Mouse (Mus musculus) spleen, adult 2 months (tissue): ENCODE data around the gene Flt3. TPM values are rescaled to one million over a fixed set of nuclear protein-coding genes. Genes with fewer than 3 reads are reported as not detected.

Experiments used
- DNase-seq, 2 experiments: peaks; one replicate each; pipeline versions ENCODE4 v3.0.0 to v3.0.0-alpha.2; 2012 to 2021; ENCODE audit warnings: low spot score in 2 of 2, low read depth in 1 of 2
- H3K27ac ChIP-seq: fragments of 200-500 bp; 2 replicates; pipeline ENCODE4 v1.5.1; 2012; ENCODE audit warnings: low read length, inconsistent platforms; ENCODE audit not compliant: insufficient read depth
- H3K27me3 ChIP-seq: fragments of 200-500 bp; 2 replicates; pipeline ENCODE4 v1.6.1; 2012; ENCODE audit warnings: mild to moderate bottlenecking, moderate library complexity, low read length, inconsistent platforms; ENCODE audit not compliant: control insufficient read depth, insufficient read depth
- H3K36me3 ChIP-seq: fragments of 200-500 bp; 2 replicates; pipeline ENCODE4 v1.6.1; 2012; ENCODE audit warnings: mild to moderate bottlenecking, low read length, inconsistent platforms; ENCODE audit not compliant: control insufficient read depth, insufficient read depth
- H3K4me1 ChIP-seq: fragments of 200-500 bp; 2 replicates; pipeline ENCODE4 v1.6.1; 2011; ENCODE audit warnings: inconsistent platforms; ENCODE audit not compliant: control insufficient read depth, insufficient read depth, insufficient read length
- H3K4me3 ChIP-seq: fragments of 200-500 bp; 2 replicates; pipeline ENCODE4 v1.5.1; 2011; ENCODE audit warnings: mild to moderate bottlenecking, inconsistent platforms; ENCODE audit not compliant: insufficient read depth, insufficient read length; ENCODE audit errors: extremely low read depth
- CTCF ChIP-seq: fragments of 200-500 bp; IDR thresholded peaks from 2 replicates; pipeline ENCODE4 v1.5.1; 2011; ENCODE audit warnings: mild to moderate bottlenecking, inconsistent platforms; ENCODE audit not compliant: insufficient read depth, insufficient read length, insufficient replicate concordance; ENCODE audit errors: extremely low read depth
- POLR2A ChIP-seq: fragments of 200-500 bp; IDR thresholded peaks from 2 replicates; pipeline ENCODE4 v1.6.1; 2011; ENCODE audit warnings: low read depth, low read length, inconsistent platforms
- WGBS: fragments of 180-500 bp; shearing (Covaris S2); methylation state at CpG from one replicate; pipeline ENCODE4 v1.1.7; 2018; 5-methylcytosine and 5-hydroxymethylcytosine counted together
- polyA plus RNA-seq: library from polyadenylated mRNA; depleted of rRNA; stranded (reverse); fragments of >200 nt; gene quantifications from 2 replicates; pipeline ENCODE4 v1.2.3, GENCODE M21; 2012

Gene Flt3
- polyA plus RNA-seq, 1 experiment = 6.5 TPM

- whole genome bisulfite sequencing = 13% methylated on average over 10 of the region's 10 CpGs
- no peaks in the 10 kb centered on the region for H3K36me3 ChIP-seq
- no peak overlapping the region for H3K27ac ChIP-seq
- no peak for DNase-seq
- peaks cover 5% of the 10 kb centered on the region for H3K4me1 ChIP-seq
- TF ChIP-seq POLR2A = no peak
- no peak for TF ChIP-seq CTCF
- no peak overlapping the region for H3K4me3 ChIP-seq
- peaks cover 47% of the 10 kb centered on the region for H3K27me3 ChIP-seq
Measured at GRCm38 (mm10) chr5:147301781-147302070, 98.6 kb downstream of the Flt3 start.

GRCm38 (mm10) chr5:147300917-147301780, 99.1 kb downstream of the Flt3 start:
- Histone ChIP-seq H3K27me3 (peaks cover 42% of the 10 kb centered on the region), H3K27ac (no peak overlapping the region), H3K36me3 (no peaks in the 10 kb centered on the region), H3K4me1 (peaks cover 3% of the 10 kb centered on the region), H3K4me3 (no peak overlapping the region)
- WGBS = 6% methylated on average over 21 of the region's 21 CpGs
- no peak for DNase-seq
- TF ChIP-seq POLR2A (no peak), CTCF (no peak)

DNA sequence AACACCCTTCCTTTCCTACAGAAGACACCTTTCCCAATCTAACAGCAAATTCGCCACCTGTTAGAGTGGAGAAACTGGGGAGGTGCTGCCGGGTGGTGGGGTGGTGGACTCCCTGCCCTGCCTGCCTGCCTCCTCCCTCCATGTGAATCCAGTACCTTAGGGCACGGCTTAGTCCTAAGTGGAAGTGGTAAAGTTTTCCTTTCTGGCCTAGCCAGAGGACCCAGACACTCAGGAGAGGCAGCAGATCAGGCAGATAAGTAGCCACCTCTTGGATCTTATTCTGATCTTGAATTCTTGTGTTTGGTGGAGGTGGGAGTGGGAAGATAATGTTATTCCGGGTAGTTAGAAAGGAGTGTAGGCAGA, 100.3 kb downstream of the Flt3 start:
- 10% methylated on average over 4 of the region's 4 CpGs for WGBS
- DNase-seq = no peak
- no peak overlapping the region for H3K27ac ChIP-seq

GRCm38 (mm10) chr5:147299255-147300000, 100.9 kb downstream of the Flt3 start:
- H3K4me3 ChIP-seq = no peak overlapping the region
- TF ChIP-seq CTCF (peak; percentile 60; the same call in 1 of the 2 replicates), POLR2A (no peak)
- H3K27ac ChIP-seq = no peak overlapping the region
- peaks cover 27% of the 10 kb centered on the region for H3K27me3 ChIP-seq
- no peak for DNase-seq
- no peaks in the 10 kb centered on the region for H3K36me3 ChIP-seq
- H3K4me1 ChIP-seq = peaks cover 3% of the 10 kb centered on the region; the same call in 1 of the 2 replicates
- 4% methylated on average over 41 of the region's 41 CpGs for WGBS

More for the DNA sequence above, 100.3 kb downstream of the Flt3 start:
- Histone ChIP-seq H3K36me3 (no peaks in the 10 kb centered on the region), H3K4me3 (no peak overlapping the region), H3K27me3 (peaks cover 33% of the 10 kb centered on the region), H3K4me1 (peaks cover 3% of the 10 kb centered on the region; the same call in 1 of the 2 replicates)
- TF ChIP-seq CTCF (no peak), POLR2A (no peak)

DNA sequence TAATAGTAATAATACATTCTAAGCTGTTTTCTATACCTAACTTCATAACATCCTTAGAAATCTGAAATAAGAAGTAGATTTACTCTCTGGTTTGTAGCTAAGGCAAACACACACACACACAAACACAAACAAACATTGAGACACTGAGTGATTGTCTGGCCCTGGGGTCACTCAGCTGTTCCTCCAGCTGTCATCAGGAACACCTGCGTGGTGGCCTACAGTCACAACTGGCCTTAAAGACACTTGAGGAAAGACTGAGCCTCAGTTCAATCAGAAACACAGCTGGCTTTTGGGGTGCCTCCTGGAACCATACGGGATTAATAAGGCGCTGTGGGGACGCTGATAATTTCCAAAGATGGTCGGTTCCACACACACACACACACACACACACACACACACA, 103.0 kb downstream of the Flt3 start:
- WGBS = 67% methylated on average over 5 of the region's 5 CpGs
- Histone ChIP-seq H3K27me3 (peaks cover 22% of the 10 kb centered on the region), H3K27ac (no peak overlapping the region)

GRCm38 (mm10) chr5:147294121-147294520, 106.2 kb downstream of the Flt3 start:
- Histone ChIP-seq H3K27ac (no peak overlapping the region), H3K27me3 (peaks cover 3% of the 10 kb centered on the region; the same call in 1 of the 2 replicates), H3K4me3 (no peak overlapping the region), H3K4me1 (no peaks in the 10 kb centered on the region), H3K36me3 (no peaks in the 10 kb centered on the region)
- no peak for DNase-seq
- TF ChIP-seq POLR2A (no peak), CTCF (no peak)
- 19% methylated on average over 20 of the region's 20 CpGs for WGBS

More for the DNA sequence above, 103.0 kb downstream of the Flt3 start:
- peaks cover 3% of the 10 kb centered on the region; the same call in 1 of the 2 replicates for H3K4me1 ChIP-seq
- TF ChIP-seq POLR2A = no peak
- TF ChIP-seq CTCF = no peak
- H3K4me3 ChIP-seq = no peak overlapping the region
- H3K36me3 ChIP-seq = no peaks in the 10 kb centered on the region
- no peak for DNase-seq
